Mouse (Mus musculus) lung, embryonic 16.5 days (tissue): ENCODE data around the gene Rragc. TPM values are rescaled to one million over a fixed set of nuclear protein-coding genes. Genes with fewer than 3 reads are reported as not detected.

Experiments used
- ATAC-seq: fragments of 200-750 bp; cut with Nextera tagmentation; 2 replicates; pipeline ENCODE4 v1.8.0; 2017; ENCODE audit warnings: low read depth, mild to moderate bottlenecking, moderate library complexity
- H3K27ac ChIP-seq: fragments of 300-500 bp; sonication (generic); 2 replicates; pipeline ENCODE4 v1.5.1; 2014; ENCODE audit warnings: mild to moderate bottlenecking, control low read depth, low read length
- H3K27me3 ChIP-seq: fragments of 300-500 bp; sonication (generic); 2 replicates; pipeline ENCODE4 v1.6.1; 2014; ENCODE audit warnings: low read depth, low read length, mixed read lengths; ENCODE audit not compliant: control insufficient read depth, insufficient read depth
- H3K36me3 ChIP-seq: fragments of 300-500 bp; sonication (generic); 2 replicates; pipeline ENCODE4 v1.6.1; 2014; ENCODE audit warnings: low read length; ENCODE audit not compliant: control insufficient read depth, insufficient read depth
- H3K4me1 ChIP-seq: fragments of 300-500 bp; sonication (generic); replicated peaks from 2 replicates; pipeline ENCODE4 v1.6.1; 2014; ENCODE audit warnings: low read length, mixed read lengths; ENCODE audit not compliant: control insufficient read depth, insufficient read depth
- H3K4me2 ChIP-seq: fragments of 300-500 bp; sonication (generic); 2 replicates; pipeline ENCODE4 v1.6.1; 2014; ENCODE audit warnings: low read depth, low read length, control low read depth
- H3K4me3 ChIP-seq: fragments of 300-500 bp; sonication (generic); 2 replicates; pipeline ENCODE4 v1.5.1; 2014; ENCODE audit warnings: mild to moderate bottlenecking, low read length, control low read depth
- H3K9ac ChIP-seq: fragments of 300-500 bp; sonication (generic); 2 replicates; pipeline ENCODE4 v1.6.1; 2014; ENCODE audit warnings: low read length, control low read depth
- H3K9me3 ChIP-seq: fragments of 300-500 bp; sonication (generic); 2 replicates; pipeline ENCODE4 v1.6.1; 2016; ENCODE audit warnings: low read length; ENCODE audit not compliant: control insufficient read depth
- WGBS: fragments of 180-500 bp; shearing (Covaris S2); extraction: QIAGEN DNeasy Blood & Tissue Kit; methylation state at CpG from one replicate; pipeline ENCODE4 v1.1.7; 2014; 5-methylcytosine and 5-hydroxymethylcytosine counted together
- polyA plus RNA-seq: library from polyadenylated mRNA; unstranded; fragments of >200 nt; fragmentation: Nextera tagmentation; extraction: Ambion mirVana; gene quantifications from 2 replicates; pipeline ENCODE4 v1.2.1, GENCODE M21; 2015

Gene Rragc
- 39.4 and 44.0 TPM in 2 replicates for polyA plus RNA-seq

GRCm38 (mm10) chr4:123916748-123917547 is at the start of gene Rragc:
Gene Rragc, plus strand, starts transcription at chr4:123917446.
- Histone ChIP-seq H3K27ac (peak within 1 kb of the TSS; percentile 86), H3K36me3 (peaks cover 5% of the 10 kb centered on the region), H3K27me3 (no peaks in the 10 kb centered on the region), H3K4me2 (peak within 1 kb of the TSS; percentile 87), H3K4me1 (peaks cover 16% of the 10 kb centered on the region), H3K9me3 (no peaks in the 10 kb centered on the region), H3K9ac (peak within 1 kb of the TSS; percentile 98), H3K4me3 (peak within 1 kb of the TSS; percentile 99)
- WGBS: under 1% methylated on average over 44 of the region's 49 CpGs
- ATAC-seq: peak; percentile 100

DNA sequence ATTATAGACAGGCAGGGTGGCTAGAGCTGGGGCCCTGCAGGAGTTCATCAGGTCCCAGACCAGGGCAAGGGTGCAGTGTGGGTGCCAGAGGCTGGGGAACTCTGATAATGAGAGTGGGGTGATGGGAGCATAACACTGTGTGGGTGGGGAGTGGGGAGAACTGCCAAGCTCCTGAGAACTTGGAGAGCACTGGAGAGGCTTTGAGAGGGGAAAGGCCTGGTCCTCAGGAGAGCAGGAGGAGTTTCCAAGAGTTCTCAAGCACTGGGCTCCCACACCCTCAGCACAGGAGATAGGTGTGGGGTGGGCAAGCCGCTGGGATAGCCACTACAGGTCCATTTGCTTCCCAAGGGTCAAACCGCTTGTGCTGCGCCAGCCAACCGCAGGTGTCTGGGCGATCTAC is 23.5 kb upstream of the Rragc start:
- 49% methylated on average over 5 of the region's 5 CpGs for WGBS

DNA sequence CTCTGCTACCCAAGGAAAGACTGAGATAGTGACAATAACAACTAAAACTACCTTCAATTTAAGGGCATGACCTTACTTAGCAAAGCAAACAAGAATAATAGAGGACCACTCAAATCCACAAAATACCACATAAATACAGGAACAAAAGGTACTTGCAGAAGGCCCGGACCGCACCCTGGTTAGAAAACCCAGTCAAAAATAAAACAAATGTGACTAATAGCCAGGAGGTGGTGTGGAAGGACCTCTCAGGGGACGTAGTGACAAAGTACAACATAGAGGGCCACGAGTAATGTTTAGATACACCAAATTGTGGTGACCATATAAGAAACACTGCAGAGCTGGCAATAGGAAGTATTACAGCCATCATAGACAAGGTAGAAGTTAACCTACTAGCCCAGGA is 23.0 kb upstream of the Rragc start:
- 65% methylated on average over 4 of the region's 4 CpGs for WGBS
- Histone ChIP-seq H3K4me1 (peaks cover 11% of the 10 kb centered on the region), H3K36me3 (no peaks in the 10 kb centered on the region), H3K27ac (no peak overlapping the region), H3K4me3 (no peak overlapping the region), H3K9ac (no peak overlapping the region), H3K9me3 (no peaks in the 10 kb centered on the region), H3K4me2 (no peak overlapping the region), H3K27me3 (no peaks in the 10 kb centered on the region)
- ATAC-seq: no peak

More for the DNA sequence above, 23.5 kb upstream of the Rragc start:
- H3K36me3 ChIP-seq: no peaks in the 10 kb centered on the region
- no peak overlapping the region for H3K4me3 ChIP-seq
- H3K4me2 ChIP-seq: no peak overlapping the region
- H3K4me1 ChIP-seq: peaks cover 11% of the 10 kb centered on the region
- H3K9ac ChIP-seq: no peak overlapping the region
- no peaks in the 10 kb centered on the region for H3K27me3 ChIP-seq
- ATAC-seq: peak; percentile 92
- peak overlapping the region; percentile 31 for H3K27ac ChIP-seq
- no peaks in the 10 kb centered on the region for H3K9me3 ChIP-seq

DNA sequence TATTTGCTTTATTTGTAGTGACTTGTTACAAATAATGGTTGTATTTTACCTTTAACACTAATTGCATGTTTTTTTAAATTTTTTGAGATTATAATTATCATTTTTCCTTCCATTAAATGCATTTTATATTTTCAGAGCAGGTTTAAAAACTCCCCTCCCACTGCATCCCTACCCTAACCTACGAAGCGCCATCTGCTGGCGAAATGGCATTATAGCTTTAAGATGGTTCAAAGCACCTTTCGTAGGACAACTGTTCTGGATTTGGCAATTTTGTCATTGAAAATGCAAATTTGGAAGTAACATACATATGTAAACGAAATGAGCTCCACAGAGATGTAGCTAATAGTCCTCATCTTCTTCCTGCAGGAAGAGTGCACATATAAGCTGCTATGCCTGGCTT is 18.6 kb upstream of the Rragc start:
- Histone ChIP-seq H3K4me2 (no peak overlapping the region), H3K27ac (no peak overlapping the region), H3K36me3 (no peaks in the 10 kb centered on the region), H3K4me1 (peaks cover 7% of the 10 kb centered on the region), H3K27me3 (no peaks in the 10 kb centered on the region), H3K9ac (no peak overlapping the region), H3K4me3 (no peak overlapping the region), H3K9me3 (no peaks in the 10 kb centered on the region)
- 11% methylated on average over 5 of the region's 5 CpGs for WGBS
- ATAC-seq: no peak

GRCm38 (mm10) chr4:123903432-123903831 is 13.8 kb upstream of the Rragc start:
- WGBS: 82% methylated on average over 3 of the region's 3 CpGs
- Histone ChIP-seq H3K4me2 (no peak overlapping the region), H3K4me3 (no peak overlapping the region), H3K27ac (no peak overlapping the region), H3K9ac (no peak overlapping the region), H3K36me3 (0 out of 2 replicates have a peak, but pooled peaks cover 2% of the 10 kb centered on the region), H3K4me1 (peaks cover 11% of the 10 kb centered on the region), H3K9me3 (no peaks in the 10 kb centered on the region), H3K27me3 (no peaks in the 10 kb centered on the region)
- no peak for ATAC-seq

GRCm38 (mm10) chr4:123904333-123905125 is 12.7 kb upstream of the Rragc start, which contains the start of gene Mycbp:
Gene Mycbp, plus strand, starts transcription at chr4:123904832.
- 2% methylated on average over 48 of the region's 49 CpGs for WGBS

DNA sequence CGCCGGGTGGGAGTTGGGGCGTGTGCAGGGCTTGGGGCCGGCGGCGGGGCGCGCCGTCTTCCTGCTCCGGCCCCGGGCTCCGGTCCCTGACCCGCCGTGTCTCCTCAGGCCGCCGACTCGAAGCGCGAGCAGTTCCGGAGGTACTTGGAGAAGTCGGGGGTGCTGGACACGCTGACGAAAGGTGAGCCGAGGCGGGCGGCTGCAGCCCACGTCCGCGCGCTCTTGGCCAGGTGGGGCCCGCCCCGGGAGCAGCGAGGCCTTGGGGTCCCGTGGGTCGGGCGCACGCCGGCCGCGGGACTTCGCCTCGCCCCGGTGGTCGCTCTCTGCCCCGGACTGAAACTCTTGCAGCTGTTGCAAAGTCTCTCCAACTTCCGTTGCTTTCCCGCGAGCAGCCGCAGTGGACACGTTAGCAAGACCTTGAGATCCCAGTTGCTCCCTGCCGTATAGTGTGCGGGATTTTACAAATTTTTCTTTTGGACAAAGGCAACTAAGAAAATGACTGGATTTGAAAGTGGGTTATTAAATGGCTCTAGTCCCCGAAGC is 12.0 kb upstream of the Rragc start:
- under 1% methylated on average over 37 of the region's 53 CpGs for WGBS
- peak; percentile 41; the same call in 1 of the 2 replicates for ATAC-seq

More at GRCm38 (mm10) chr4:123904333-123905125, 12.7 kb upstream of the Rragc start, which contains the start of gene Mycbp:
- Histone ChIP-seq H3K4me1 (peaks cover 11% of the 10 kb centered on the region), H3K4me3 (peak within 1 kb of the TSS; percentile 83), H3K9me3 (no peaks in the 10 kb centered on the region), H3K27me3 (no peaks in the 10 kb centered on the region), H3K36me3 (0 out of 2 replicates have a peak, but pooled peaks cover 2% of the 10 kb centered on the region), H3K9ac (peak within 1 kb of the TSS; percentile 85), H3K27ac (peak within 1 kb of the TSS; percentile 81), H3K4me2 (peak within 1 kb of the TSS; percentile 84)
- peak; percentile 100 for ATAC-seq

GRCm38 (mm10) chr4:123911503-123911902 is 5.7 kb upstream of the Rragc start:
- H3K27ac ChIP-seq: no peak overlapping the region
- no peak overlapping the region for H3K4me2 ChIP-seq
- no peaks in the 10 kb centered on the region for H3K9me3 ChIP-seq
- peaks cover 13% of the 10 kb centered on the region for H3K36me3 ChIP-seq
- H3K4me3 ChIP-seq: no peak overlapping the region
- no peaks in the 10 kb centered on the region for H3K27me3 ChIP-seq
- 84% methylated on average over 4 of the region's 4 CpGs for WGBS
- peaks cover 5% of the 10 kb centered on the region for H3K4me1 ChIP-seq
- no peak for ATAC-seq
- no peak overlapping the region for H3K9ac ChIP-seq

More for the DNA sequence above, 12.0 kb upstream of the Rragc start:
- Histone ChIP-seq H3K9me3 (no peaks in the 10 kb centered on the region), H3K27me3 (no peaks in the 10 kb centered on the region), H3K36me3 (peaks cover 5% of the 10 kb centered on the region; the same call in 1 of the 2 replicates), H3K4me2 (peak overlapping the region; percentile 84), H3K27ac (peak overlapping the region; percentile 81), H3K9ac (peak overlapping the region; percentile 85), H3K4me1 (peaks cover 11% of the 10 kb centered on the region), H3K4me3 (peak overlapping the region; percentile 83)

GRCm38 (mm10) chr4:123912431-123912830 is 4.8 kb upstream of the Rragc start:
- 34% methylated on average over 2 of the region's 2 CpGs for WGBS

More at GRCm38 (mm10) chr4:123912431-123912830, 4.8 kb upstream of the Rragc start:
- peaks cover 13% of the 10 kb centered on the region for H3K36me3 ChIP-seq
- H3K4me2 ChIP-seq: no peak overlapping the region
- no peaks in the 10 kb centered on the region for H3K27me3 ChIP-seq
- no peak overlapping the region for H3K9ac ChIP-seq
- no peaks in the 10 kb centered on the region for H3K9me3 ChIP-seq
- H3K4me1 ChIP-seq: peaks cover 7% of the 10 kb centered on the region
- no peak overlapping the region for H3K27ac ChIP-seq
- no peak overlapping the region for H3K4me3 ChIP-seq
- no peak for ATAC-seq
